Mouse (Mus musculus) urinary bladder, adult 18-20 months (tissue): ENCODE measurements at regions not wholly inside any gene's neighbourhood (a gene's known extent, or its start where the extent isn't known, plus 50 kb on each side); places are given as distances from the start of the nearest gene placed in this dataset.

Experiments used
- DNase-seq, 2 experiments: peaks; one replicate each; pipeline ENCODE4 v3.0.0; 2022; ENCODE audit warnings: low spot score in 2 of 2, mixed read lengths in 2 of 2

DNA sequence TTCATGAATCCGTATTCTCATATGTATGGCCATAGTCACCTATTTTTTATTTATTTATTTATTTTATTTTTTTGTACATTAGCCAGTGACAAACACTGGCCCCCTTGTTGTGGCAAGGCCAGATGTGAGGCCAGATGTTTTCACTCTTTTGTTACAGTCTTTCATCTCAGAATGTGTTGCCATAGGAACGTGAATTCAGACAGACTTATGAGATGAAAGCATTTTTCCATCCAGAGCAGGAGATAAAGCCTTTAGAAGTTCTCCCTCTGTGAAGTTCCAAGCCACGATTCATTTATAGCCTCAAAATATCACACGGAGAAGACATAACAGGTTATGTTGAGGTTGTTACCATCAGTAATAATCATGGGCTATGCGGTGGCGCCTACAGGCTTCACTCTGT lies 220.9 kb downstream of the Arpp21 start:
- DNase-seq: no peak

DNA sequence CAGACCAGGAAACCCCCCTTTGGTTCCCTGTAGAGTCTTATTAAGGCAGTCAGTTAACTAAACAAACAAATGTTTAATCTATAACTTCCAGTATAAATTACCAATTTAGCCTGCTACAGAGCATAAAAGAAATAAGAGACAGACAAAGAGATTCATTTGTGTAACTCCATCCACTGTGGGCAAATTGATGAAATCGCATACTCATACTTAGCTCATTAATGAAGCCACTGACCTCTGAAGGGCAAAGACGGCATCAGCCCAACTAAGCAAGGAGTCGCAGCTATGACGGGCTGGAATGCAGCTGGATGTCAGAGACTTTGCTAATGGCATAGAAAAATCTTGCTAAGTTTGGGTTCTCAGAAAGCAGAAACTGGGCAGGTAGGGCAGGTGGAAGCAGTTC lies 241.3 kb downstream of the Arpp21 start:
- no peak for DNase-seq

DNA sequence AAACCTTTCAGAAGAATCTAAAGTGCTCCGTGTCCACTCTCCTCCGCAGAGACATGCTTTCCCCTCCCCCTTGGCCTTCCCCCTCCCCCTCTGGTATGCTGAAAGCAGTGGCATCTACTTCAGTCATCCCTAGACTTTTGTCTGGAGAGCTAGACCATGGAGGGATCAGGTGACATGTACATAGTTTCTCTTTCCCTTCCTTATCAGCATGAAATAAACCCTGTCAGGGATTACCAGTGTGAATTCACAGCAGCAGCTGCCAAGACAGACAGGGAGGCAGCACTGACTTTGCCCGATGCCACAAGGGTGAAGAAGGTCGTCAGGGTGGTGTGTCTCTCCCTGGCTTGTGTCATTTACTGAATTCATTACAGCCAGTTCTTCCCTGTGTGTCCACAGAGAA lies 241.9 kb downstream of the Arpp21 start:
- no peak for DNase-seq

DNA sequence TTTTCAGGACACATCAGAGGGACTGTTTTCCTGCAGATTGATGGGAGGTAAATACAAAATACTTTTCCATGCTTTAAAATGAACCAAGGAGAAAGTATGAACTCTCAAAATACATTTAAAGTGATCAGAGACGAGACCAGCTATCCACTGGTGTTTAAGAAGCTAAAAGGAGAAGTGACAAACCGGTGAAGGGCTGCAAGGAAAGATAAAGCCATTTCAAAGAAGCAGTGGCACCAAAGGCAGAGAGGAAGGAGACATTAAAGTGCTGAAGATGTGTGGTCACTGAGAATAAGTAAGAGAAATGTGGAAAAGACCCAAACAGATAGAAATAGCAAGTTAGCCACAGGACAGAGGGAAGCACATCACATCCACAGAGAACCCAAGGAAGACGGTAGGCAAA lies 245.7 kb downstream of the Arpp21 start:
- DNase-seq: no peak

DNA sequence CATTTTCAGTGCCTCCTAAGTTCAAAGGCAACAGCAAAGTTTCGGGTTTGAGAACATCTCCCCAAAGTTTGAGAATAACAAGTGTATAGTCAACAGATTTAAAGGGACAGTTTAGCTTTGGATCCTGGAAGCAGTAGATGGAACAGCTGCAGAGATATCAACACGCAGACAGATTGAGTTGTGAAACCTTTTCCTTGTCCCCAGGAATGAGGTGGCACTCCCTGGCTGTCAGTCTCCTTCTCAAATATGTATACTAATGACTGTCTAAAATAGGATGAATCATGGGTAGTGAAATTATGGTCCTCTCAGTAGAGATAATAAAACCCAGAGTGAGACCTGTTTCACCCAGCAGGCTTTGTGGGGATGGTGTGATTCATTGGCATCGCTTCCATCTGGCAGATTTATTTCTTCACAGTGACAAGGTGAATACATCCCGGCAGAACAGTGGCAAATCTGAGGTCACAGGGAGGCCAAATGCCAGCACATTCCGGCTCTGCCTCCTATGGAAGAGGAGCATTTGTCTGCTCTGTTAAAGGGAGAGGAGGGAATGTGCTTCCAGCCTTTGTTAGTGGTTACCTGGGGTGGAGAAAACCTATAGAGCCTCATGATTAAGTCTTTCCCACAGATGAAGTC lies 272.2 kb downstream of the Arpp21 start:
- DNase-seq: no peak

DNA sequence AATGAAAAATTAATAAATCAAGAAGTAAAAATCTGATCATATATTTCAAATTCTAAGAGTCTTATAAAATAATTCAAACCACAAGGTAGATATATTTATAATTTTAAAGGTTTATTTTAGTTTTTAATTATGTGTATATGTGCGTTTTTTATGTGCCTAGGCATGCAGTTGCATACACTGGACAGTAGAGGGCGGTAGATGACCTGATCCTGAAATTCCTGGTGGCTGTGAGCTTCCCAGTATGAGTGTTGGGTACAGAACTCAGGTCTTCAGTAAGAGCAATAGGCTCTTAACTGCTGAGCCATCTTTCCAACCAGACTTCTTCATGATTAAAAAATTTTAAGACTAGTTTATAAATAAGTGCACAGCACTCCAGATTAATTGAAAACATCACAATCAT lies 267.7 kb upstream of the Stac start:
- no peak for DNase-seq

DNA sequence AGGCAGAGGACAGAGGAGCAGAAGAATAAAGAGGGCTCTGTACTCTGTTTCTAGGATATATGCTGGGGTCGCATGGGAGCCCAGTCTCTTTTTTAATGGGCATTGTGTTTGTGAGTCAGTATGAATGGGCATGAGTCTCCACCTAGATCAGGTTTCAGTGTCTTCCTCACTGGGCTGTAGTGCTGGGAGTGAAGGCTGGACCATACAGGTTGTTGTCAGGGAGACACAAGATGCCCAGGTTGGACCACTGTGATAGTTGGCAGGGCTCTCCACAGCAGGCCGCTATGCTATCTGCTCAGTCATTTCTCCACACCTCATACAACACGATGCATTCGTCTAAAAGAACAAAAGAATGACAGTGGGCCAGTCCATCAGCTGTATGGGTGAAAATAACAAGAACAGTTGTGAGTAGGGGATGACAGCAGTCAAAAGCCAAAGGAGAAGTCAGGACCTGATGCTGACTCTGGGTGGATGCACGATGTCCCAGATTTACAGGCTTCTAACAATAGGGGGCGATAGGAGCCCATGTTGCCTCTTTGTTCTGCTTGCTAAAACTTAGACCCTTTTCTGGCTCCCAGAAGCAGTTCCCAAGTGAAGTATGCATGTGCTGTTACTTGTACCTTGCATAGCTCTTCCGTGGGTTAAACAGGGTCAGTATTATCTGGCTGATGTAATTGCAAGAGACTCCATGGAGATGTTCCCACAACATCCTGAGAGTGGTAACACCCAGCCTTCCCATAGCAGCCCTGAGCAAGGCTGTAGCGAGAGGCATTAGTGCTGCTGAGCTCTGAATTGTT lies 249.3 kb upstream of the Stac start:
- no peak for DNase-seq

DNA sequence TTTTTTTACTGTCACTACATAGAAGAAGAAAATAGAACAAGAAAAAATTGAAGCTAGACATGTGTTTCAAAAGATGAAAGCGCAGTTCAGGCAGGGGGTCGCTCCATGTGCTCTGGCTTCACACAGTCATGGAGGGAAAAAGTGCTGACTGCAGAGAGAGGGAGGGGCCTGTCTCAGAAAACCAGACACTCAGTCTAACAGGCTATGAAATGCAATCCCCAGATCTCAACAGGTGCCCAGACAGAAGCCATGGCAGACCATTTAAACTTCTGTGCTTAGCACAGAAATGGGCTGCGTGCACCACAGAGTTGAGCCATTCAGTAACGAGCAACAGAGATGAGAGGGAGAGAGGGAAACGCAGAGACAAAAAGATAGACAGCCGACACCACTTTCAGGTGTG lies 242.3 kb upstream of the Stac start:
- no peak for DNase-seq

DNA sequence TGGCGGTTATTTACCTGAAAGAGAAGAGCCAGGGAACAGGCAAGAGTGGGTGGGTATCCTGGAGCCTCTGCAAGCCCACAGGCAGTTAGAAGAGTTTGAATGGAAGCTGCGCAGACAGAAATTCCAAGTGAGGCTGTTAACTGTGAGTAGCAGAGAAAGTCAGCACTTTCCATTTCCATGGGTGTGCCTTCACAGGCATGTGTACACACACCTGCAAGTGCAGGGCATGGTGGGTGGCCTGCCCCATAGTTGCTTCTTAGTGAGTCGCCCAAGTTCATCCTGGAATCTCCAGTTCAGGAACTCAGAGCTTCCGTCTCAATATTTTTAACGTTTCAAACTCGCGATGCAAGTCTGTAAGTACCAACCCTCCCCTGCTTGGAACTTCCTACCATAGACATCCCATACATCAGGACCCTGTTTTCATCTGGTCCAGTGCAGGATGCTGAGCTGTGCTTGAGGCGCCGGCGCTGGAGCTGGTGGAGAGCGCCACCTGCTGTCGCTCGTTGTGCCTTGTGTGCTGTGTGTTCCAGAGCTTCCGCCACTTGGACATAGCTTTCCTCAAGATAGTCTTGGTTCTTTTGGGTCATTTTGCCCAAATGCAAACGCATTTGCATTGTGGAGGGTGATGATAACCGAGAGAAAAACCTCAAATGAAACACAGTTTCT lies 228.3 kb upstream of the Stac start:
- peak; percentile 14 to 46 for DNase-seq

DNA sequence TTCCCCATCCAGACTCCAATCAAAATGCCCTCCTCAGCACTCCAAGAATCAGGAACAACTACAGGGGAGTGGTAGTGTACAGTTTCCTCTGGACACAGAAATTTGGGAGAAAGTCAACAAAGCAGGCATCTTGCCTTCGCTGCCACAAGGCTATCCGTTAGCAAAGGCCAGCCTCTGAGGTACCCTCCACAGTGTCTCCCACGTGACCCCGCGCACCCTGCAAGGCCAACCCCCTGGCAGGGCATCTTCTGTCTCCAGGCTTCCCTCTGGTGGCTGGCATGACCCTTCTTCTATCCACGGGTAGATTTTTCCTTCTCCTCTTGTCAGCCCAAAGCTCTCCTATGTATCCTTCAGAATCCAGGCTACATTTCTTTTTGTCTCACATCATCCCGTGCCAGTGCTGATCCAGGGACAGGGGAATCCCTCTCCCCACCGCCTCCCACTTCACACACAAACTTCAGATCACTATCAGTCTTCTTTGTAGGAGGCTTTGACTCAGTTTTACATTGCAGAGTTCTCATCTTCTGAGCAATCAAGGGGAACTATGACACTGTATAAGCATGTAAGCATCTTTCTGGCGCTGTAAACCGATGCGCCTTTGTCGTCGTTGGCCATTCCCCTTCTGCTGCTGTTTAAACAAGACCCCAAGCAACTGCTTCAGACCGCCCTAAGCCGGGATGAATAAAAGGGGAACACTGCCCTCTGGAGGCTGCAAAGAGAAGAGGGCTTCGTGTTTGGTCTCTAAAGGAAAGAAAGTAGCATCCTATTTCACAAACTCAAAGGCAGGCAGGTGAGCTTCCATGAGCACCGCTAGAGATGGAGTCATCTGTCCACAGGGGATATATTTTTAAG lies 226.8 kb upstream of the Stac start:
- DNase-seq: peak in 1 of 2 experiments; percentile 11

DNA sequence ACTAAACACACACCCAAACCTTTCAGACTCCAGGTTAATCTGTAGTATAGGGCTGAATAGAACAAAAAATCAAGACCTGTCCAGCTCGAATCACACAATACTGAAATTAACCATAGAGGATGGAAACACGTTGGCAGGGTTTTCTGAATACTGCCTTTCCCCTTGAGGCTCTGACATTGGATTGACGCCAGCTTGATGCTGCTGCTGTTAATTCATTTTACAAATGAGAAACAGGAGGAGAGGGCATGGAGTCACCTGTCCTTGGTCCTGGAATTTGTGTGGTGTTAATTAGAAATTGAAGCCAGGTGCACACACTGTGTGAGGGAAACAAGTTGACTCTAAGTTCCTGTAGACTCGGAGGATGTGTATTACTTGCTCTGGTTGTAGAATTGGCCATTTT lies 218.7 kb upstream of the Stac start:
- no peak for DNase-seq

DNA sequence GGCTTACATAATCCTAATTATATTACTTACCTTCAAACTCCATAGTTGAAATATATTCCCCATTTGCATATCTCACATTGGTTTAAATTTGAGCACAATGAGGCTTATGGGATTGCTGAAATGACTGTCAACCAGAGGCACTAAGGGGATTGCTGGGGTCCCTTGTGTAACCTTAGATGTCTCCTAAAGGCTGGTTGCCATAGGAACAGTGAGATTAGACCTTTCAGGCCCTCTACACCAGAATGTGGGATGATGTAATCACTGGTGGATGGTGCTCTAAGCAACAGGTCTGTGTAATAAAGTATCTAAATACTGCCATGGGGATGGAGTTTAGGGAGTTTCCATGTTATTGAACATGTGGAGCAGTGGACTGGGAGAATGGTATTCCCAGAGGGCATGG lies 210.0 kb upstream of the Stac start:
- no peak for DNase-seq

DNA sequence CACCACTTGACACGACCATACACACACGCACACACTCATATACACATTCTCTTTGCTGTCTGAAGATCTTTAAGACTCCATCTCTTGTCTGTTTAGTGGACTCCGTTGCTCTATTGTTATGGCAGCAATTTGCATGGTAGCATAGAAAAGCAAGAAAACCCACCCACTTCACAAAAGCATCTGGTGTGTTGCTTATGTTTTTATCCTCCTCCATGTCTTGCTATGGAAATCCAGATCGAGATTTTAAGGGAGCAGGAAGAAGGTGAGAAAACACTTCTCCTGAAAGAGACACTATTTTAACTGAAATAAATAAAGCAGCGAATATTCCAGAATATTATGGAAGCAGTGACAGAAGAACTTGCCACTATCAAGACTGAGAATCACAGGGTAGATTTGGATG lies 207.5 kb upstream of the Stac start:
- no peak for DNase-seq

DNA sequence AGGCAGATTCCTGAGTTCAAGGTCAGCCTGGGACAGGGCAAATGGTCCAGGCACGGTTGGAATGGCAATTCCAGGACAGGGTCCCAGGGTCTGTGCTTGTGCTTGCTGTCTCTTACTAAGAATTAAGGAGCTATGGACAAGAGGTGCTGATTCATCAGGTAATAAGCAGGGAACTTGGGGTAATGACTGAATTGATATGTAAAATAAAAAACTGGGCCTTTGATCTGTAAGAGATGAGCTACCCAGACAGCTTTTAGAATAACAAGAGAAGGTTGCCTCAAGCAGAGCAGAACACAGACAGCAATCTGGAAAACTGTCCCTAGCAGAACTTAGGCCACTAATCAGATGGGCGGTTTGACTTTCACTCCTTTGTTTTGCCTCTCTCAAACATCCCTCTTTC lies 189.6 kb upstream of the Stac start:
- DNase-seq: no peak

DNA sequence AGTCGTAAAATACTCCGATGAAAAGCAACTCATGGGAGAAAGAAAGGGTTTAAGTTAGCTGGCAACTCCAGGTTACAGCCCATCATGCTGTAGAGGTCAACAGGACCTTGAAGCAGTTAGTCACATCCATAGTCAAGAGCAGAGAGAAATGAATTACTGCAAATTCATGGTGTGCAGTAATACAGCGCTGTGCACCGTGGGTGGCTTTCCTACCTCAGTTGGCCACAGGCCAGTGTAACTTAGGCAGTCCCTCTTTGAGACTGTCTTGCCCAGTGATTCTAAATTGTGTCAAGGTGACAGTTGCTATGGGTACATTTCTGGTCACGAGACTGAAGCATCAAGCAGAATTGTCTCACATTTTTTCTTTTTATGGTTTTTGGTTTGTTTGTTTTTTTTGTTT lies 186.7 kb upstream of the Stac start:
- no peak for DNase-seq

DNA sequence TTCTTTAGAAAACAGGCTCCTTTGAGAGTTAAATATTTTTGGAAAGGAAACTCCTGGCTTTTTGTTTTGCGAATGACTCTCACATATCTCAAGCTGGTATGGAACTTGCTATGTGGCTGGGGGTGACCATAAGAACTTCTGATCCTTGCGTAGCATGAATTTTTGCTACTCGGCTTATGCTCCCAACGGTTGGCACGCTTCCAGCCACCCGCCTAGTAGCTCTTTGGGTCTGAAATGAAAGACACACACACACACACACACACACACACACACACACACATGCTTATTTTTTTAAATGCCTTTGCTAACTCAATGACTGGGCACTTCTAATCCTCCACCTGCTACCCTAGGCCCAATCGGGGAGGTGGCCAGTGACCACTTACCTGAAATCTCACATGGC lies 180.3 kb upstream of the Stac start:
- DNase-seq: no peak

DNA sequence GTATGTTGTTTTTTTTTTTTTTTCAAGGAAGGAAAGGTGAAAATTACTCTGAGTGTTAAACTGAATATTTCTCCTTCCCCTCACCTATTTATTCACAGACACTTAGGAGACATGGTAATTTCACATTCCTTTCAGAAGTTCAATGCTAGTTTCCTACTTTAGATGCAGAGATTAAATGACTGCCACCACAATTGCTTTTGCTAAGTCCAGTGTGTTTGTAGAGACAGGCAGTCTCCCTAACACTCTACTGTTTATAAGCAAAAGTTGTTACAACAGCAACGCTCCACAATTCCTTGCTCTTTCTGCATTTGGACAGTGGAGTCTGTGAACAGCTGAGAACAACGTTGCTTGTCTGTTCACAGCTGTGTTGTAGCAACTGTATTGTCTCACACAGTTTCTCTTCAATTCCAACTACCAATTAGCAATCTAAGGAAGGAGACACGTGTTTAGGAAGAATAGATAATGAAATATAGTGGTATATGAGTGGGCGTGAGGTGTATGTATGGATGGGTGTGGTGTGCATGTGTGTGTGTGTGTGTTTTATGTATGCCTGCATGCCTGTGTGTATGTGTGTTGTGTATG lies 179.7 kb upstream of the Stac start:
- DNase-seq: no peak

DNA sequence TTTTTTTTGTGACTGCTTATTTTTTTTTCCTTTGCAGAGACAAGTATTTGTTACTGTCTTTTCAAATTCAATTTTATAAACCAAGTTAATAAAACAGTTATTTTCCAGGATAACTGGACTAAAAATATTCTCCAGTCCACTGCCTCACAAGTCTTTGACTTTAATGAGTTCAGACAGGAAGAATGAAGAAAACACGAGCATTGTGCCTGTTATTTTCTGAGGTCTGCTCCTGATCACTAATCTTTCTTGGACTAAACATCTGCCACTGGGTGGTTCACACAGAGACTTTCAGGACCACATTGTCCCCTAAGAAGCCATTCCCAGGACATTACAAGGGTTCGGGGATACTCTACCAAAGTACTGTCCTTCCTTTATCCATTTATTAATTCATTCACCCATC lies 167.9 kb upstream of the Stac start:
- no peak for DNase-seq

DNA sequence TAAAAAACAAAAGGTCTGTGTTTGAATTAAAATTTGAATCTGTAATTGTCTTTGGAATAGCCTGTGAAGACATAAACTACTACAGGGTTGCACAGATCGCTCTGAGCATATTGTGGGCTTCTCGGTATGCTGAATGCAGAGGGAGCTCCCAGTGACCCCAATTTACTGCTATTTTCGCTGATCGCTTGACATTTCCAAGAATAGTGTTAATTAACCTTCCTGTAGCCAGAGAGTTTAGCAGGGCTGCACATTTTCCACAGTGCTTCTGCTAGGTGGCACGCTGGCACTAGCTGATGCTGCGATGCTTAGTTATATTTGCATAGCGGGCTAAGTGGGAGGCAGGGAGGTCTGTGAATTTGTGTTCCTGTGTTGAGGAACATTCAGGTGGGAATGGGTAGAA lies 164.8 kb upstream of the Stac start:
- no peak for DNase-seq

DNA sequence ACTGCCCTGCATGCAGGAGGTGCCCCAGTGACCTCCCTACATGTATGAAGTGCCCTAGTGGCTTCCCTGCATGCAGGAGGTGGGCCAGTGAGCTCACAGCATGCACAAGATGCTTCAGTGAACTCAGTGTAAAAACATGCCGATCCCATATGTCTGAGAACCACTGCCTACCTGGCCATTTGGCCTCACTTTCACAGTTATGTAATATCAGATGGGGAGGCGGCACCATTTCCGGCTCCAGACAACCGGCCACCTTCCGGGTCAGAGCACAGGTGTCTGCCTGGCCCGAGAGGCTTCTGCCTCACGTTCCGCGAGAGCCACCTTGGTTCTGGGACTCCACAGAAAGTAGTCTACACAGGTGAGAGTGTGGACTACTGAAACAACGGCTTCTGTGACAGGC lies 156.2 kb upstream of the Stac start:
- no peak for DNase-seq

DNA sequence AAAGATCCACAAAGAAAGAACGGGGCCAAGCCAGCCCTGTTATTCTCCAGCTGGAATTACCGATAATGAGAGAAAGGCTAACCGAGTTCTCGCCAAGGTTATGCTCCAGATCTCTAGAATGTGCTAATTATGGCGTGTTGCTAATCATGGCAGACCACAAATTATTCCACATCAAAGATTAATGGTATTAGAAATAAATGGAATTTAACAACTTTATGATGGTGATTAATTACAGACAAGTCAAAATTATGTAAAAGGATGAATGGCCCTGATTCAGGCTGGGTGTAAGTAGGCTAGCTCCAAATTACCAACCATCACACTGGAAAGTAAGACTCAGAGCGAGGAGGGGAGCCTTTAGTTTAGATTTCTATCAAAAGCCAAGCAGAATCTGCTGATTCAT lies 151.0 kb upstream of the Stac start:
- DNase-seq: no peak
